Mouse (Mus musculus) cortical plate, adult 2 months (tissue): Measurements from ENCODE around the gene N4bp1. TPM values are rescaled to one million over a fixed set of nuclear protein-coding genes. Genes with fewer than 3 reads are reported as not detected.

ENCODE experiments used
- H3K27ac ChIP-seq: fragments of 200-500 bp; 2 replicates; pipeline ENCODE4 v1.5.1; 2012; ENCODE audit warnings: low read length, control low read depth, inconsistent platforms; ENCODE audit not compliant: insufficient read depth
- H3K4me1 ChIP-seq: fragments of 200-500 bp; 2 replicates; pipeline ENCODE4 v1.6.1; 2011; ENCODE audit warnings: low read length; ENCODE audit not compliant: control insufficient read depth, insufficient read depth
- H3K4me3 ChIP-seq: fragments of 200-500 bp; 2 replicates; pipeline ENCODE4 v1.5.1; 2011; ENCODE audit warnings: mild to moderate bottlenecking, low read length, control low read depth; ENCODE audit not compliant: insufficient read depth
- CTCF ChIP-seq: fragments of 200-500 bp; IDR thresholded peaks from 2 replicates; pipeline ENCODE4 v1.5.1; 2011; ENCODE audit warnings: mild to moderate bottlenecking, control low read depth, low read length; ENCODE audit not compliant: insufficient read depth; ENCODE audit errors: extremely low read depth
- POLR2A ChIP-seq: fragments of 200-500 bp; IDR thresholded peaks from 2 replicates; pipeline ENCODE4 v1.6.1; 2011; ENCODE audit warnings: mild to moderate bottlenecking, low read length, control low read depth; ENCODE audit not compliant: insufficient read depth; ENCODE audit errors: extremely low read depth
- polyA plus RNA-seq: library from polyadenylated mRNA; depleted of rRNA; stranded (reverse); fragments of >200 nt; gene quantifications from 2 replicates; pipeline ENCODE4 v1.2.3, GENCODE M21; 2012

The N4bp1 gene
- polyA plus RNA-seq, 1 experiment = 16.7 TPM

- TF ChIP-seq POLR2A = no peak
- no peak for TF ChIP-seq CTCF
- Histone ChIP-seq H3K27ac (no peak overlapping the region), H3K4me1 (no peaks in the 10 kb centered on the region), H3K4me3 (no peak overlapping the region)
Measured at GRCm38 (mm10) chr8:86820186-86820755, 64.8 kb downstream of the N4bp1 start.

GRCm38 (mm10) chr8:86819426-86819825 is 65.6 kb downstream of the N4bp1 start:
- no peak overlapping the region for H3K27ac ChIP-seq
- TF ChIP-seq CTCF = no peak
- no peak for TF ChIP-seq POLR2A
- no peaks in the 10 kb centered on the region for H3K4me1 ChIP-seq
- H3K4me3 ChIP-seq = no peak overlapping the region

GRCm38 (mm10) chr8:86808990-86809960 is 75.8 kb downstream of the N4bp1 start:
- no peaks in the 10 kb centered on the region for H3K4me1 ChIP-seq
- TF ChIP-seq CTCF (no peak), POLR2A (no peak)

GRCm38 (mm10) chr8:86808239-86808638 is 76.8 kb downstream of the N4bp1 start:
- Histone ChIP-seq H3K4me3 (no peak overlapping the region), H3K27ac (no peak overlapping the region), H3K4me1 (no peaks in the 10 kb centered on the region)
- peak; percentile 30; the same call in 1 of the 2 replicates for TF ChIP-seq CTCF
- TF ChIP-seq POLR2A = no peak

More at GRCm38 (mm10) chr8:86808990-86809960, 75.8 kb downstream of the N4bp1 start:
- Histone ChIP-seq H3K27ac (no peak overlapping the region), H3K4me3 (no peak overlapping the region)

- no peak overlapping the region for H3K4me3 ChIP-seq
- no peak for TF ChIP-seq CTCF
- no peak for TF ChIP-seq POLR2A
- no peaks in the 10 kb centered on the region for H3K4me1 ChIP-seq
- no peak overlapping the region for H3K27ac ChIP-seq
Measured at GRCm38 (mm10) chr8:86801988-86802387, 83.1 kb downstream of the N4bp1 start.

GRCm38 (mm10) chr8:86800966-86801365 is 84.1 kb downstream of the N4bp1 start:
- no peak overlapping the region for H3K4me3 ChIP-seq
- TF ChIP-seq POLR2A (no peak), CTCF (no peak)
- no peaks in the 10 kb centered on the region for H3K4me1 ChIP-seq
- H3K27ac ChIP-seq = no peak overlapping the region

GRCm38 (mm10) chr8:86798141-86798540 is 86.9 kb downstream of the N4bp1 start:
- Histone ChIP-seq H3K4me1 (no peaks in the 10 kb centered on the region), H3K4me3 (no peak overlapping the region), H3K27ac (no peak overlapping the region)
- TF ChIP-seq POLR2A (no peak), CTCF (no peak)

GRCm38 (mm10) chr8:86797705-86798104 is 87.4 kb downstream of the N4bp1 start:
- Histone ChIP-seq H3K27ac (no peak overlapping the region), H3K4me1 (no peaks in the 10 kb centered on the region), H3K4me3 (no peak overlapping the region)
- no peak for TF ChIP-seq POLR2A
- TF ChIP-seq CTCF = no peak

- TF ChIP-seq POLR2A (no peak), CTCF (no peak)
- Histone ChIP-seq H3K4me1 (no peaks in the 10 kb centered on the region), H3K27ac (no peak overlapping the region), H3K4me3 (no peak overlapping the region)
Measured at GRCm38 (mm10) chr8:86794716-86795115, 90.3 kb downstream of the N4bp1 start.
